Mouse (Mus musculus) midbrain, embryonic 15.5 days (tissue): ENCODE measurements at regions not wholly inside any gene's neighbourhood (a gene's known extent, or its start where the extent isn't known, plus 50 kb on each side); places are given as distances from the start of the nearest gene placed in this dataset.

Source experiments
- ATAC-seq: fragments of 200-750 bp; cut with Nextera tagmentation; replicated peaks from 2 replicates; pipeline ENCODE4 v1.8.0; 2017; ENCODE audit warnings: moderate TSS enrichment
- H3K27ac ChIP-seq: fragments of 300-500 bp; sonication (generic); 2 replicates; pipeline ENCODE4 v1.5.1; 2015; ENCODE audit warnings: mild to moderate bottlenecking, inconsistent platforms
- H3K27me3 ChIP-seq: fragments of 300-500 bp; sonication (generic); replicated peaks from 2 replicates; pipeline ENCODE4 v1.6.1; 2015; ENCODE audit warnings: inconsistent platforms
- H3K36me3 ChIP-seq: fragments of 300-500 bp; sonication (generic); replicated peaks from 2 replicates; pipeline ENCODE4 v1.6.1; 2015; ENCODE audit warnings: inconsistent platforms
- H3K4me1 ChIP-seq: fragments of 300-500 bp; sonication (generic); 2 replicates; pipeline ENCODE4 v1.6.1; 2015; ENCODE audit warnings: inconsistent platforms
- H3K4me2 ChIP-seq: fragments of 300-500 bp; sonication (generic); 2 replicates; pipeline ENCODE4 v1.6.1; 2015; ENCODE audit warnings: inconsistent platforms, mild to moderate bottlenecking, moderate library complexity
- H3K4me3 ChIP-seq: fragments of 300-500 bp; sonication (generic); 2 replicates; pipeline ENCODE4 v1.5.1; 2015; ENCODE audit warnings: mild to moderate bottlenecking, inconsistent platforms
- H3K9ac ChIP-seq: fragments of 300-500 bp; sonication (generic); 2 replicates; pipeline ENCODE4 v1.6.1; 2015; ENCODE audit warnings: mild to moderate bottlenecking, inconsistent platforms
- H3K9me3 ChIP-seq: fragments of 300-500 bp; sonication (generic); 2 replicates; pipeline ENCODE4 v1.6.1; 2016; ENCODE audit warnings: inconsistent platforms
- WGBS: fragments of 180-500 bp; shearing (Covaris S2); methylation state at CpG from one replicate; pipeline ENCODE4 v1.1.7; 2015; ENCODE audit warnings: mixed read lengths; 5-methylcytosine and 5-hydroxymethylcytosine counted together

GRCm38 (mm10) chr5:47469394-47469793 lies 513.5 kb upstream of the Slit2 start:
- Histone ChIP-seq H3K27ac (no peak overlapping the region), H3K4me3 (no peak overlapping the region), H3K27me3 (no peaks in the 10 kb centered on the region), H3K9me3 (no peaks in the 10 kb centered on the region), H3K36me3 (no peaks in the 10 kb centered on the region), H3K4me1 (no peaks in the 10 kb centered on the region), H3K9ac (no peak overlapping the region), H3K4me2 (no peak overlapping the region)
- ATAC-seq: no peak
- WGBS: 81% methylated on average over 5 of the region's 5 CpGs

- no peak for ATAC-seq
- H3K27ac ChIP-seq: no peak overlapping the region
- H3K36me3 ChIP-seq: no peaks in the 10 kb centered on the region
- no peak overlapping the region for H3K4me3 ChIP-seq
- H3K9me3 ChIP-seq: no peaks in the 10 kb centered on the region
- no peak overlapping the region for H3K4me2 ChIP-seq
- H3K4me1 ChIP-seq: no peaks in the 10 kb centered on the region
- no peak overlapping the region for H3K9ac ChIP-seq
- 44% methylated on average over 7 of the region's 7 CpGs for WGBS
- H3K27me3 ChIP-seq: no peaks in the 10 kb centered on the region
Observed at GRCm38 (mm10) chr5:47472027-47472825, 510.7 kb upstream of the Slit2 start.

GRCm38 (mm10) chr5:47479908-47480307 lies 503.0 kb upstream of the Slit2 start:
- Histone ChIP-seq H3K36me3 (no peaks in the 10 kb centered on the region), H3K27me3 (no peaks in the 10 kb centered on the region), H3K27ac (no peak overlapping the region), H3K9ac (no peak overlapping the region), H3K4me1 (no peaks in the 10 kb centered on the region), H3K9me3 (no peaks in the 10 kb centered on the region), H3K4me3 (no peak overlapping the region), H3K4me2 (no peak overlapping the region)
- ATAC-seq: no peak

- H3K4me2 ChIP-seq: no peak overlapping the region
- H3K9ac ChIP-seq: no peak overlapping the region
- no peaks in the 10 kb centered on the region for H3K27me3 ChIP-seq
- no peak overlapping the region for H3K27ac ChIP-seq
- H3K36me3 ChIP-seq: no peaks in the 10 kb centered on the region
- H3K9me3 ChIP-seq: no peaks in the 10 kb centered on the region
- no peak for ATAC-seq
- no peak overlapping the region for H3K4me3 ChIP-seq
- H3K4me1 ChIP-seq: no peaks in the 10 kb centered on the region
- 17% methylated on average over 3 of the region's 3 CpGs for WGBS
Observed at GRCm38 (mm10) chr5:47496218-47496617, 486.7 kb upstream of the Slit2 start.

GRCm38 (mm10) chr5:47502764-47503416 lies 480.0 kb upstream of the Slit2 start:
- no peaks in the 10 kb centered on the region for H3K4me1 ChIP-seq
- H3K27me3 ChIP-seq: no peaks in the 10 kb centered on the region
- H3K9ac ChIP-seq: no peak overlapping the region
- no peak for ATAC-seq
- WGBS: 73% methylated on average over 4 of the region's 4 CpGs
- no peak overlapping the region for H3K4me3 ChIP-seq
- H3K4me2 ChIP-seq: no peak overlapping the region
- H3K9me3 ChIP-seq: no peaks in the 10 kb centered on the region
- no peaks in the 10 kb centered on the region for H3K36me3 ChIP-seq
- no peak overlapping the region for H3K27ac ChIP-seq

- H3K9ac ChIP-seq: no peak overlapping the region
- H3K36me3 ChIP-seq: no peaks in the 10 kb centered on the region
- H3K27ac ChIP-seq: no peak overlapping the region
- no peak overlapping the region for H3K4me2 ChIP-seq
- 81% methylated on average over 4 of the region's 4 CpGs for WGBS
- H3K27me3 ChIP-seq: no peaks in the 10 kb centered on the region
- H3K9me3 ChIP-seq: no peaks in the 10 kb centered on the region
- H3K4me1 ChIP-seq: no peaks in the 10 kb centered on the region
- no peak overlapping the region for H3K4me3 ChIP-seq
- ATAC-seq: no peak
Observed at GRCm38 (mm10) chr5:47508689-47509301, 474.1 kb upstream of the Slit2 start.

GRCm38 (mm10) chr5:47522161-47522942 lies 460.6 kb upstream of the Slit2 start:
- H3K4me3 ChIP-seq: no peak overlapping the region
- H3K36me3 ChIP-seq: no peaks in the 10 kb centered on the region
- no peak overlapping the region for H3K4me2 ChIP-seq
- H3K27me3 ChIP-seq: no peaks in the 10 kb centered on the region
- 17% methylated on average over 4 of the region's 4 CpGs for WGBS
- no peaks in the 10 kb centered on the region for H3K9me3 ChIP-seq
- ATAC-seq: peak; percentile 78
- peaks cover 10% of the 10 kb centered on the region for H3K4me1 ChIP-seq
- no peak overlapping the region for H3K9ac ChIP-seq
- H3K27ac ChIP-seq: no peak overlapping the region

GRCm38 (mm10) chr5:47528671-47529070 lies 454.3 kb upstream of the Slit2 start:
- ATAC-seq: no peak
- no peak overlapping the region for H3K27ac ChIP-seq
- H3K4me3 ChIP-seq: no peak overlapping the region

GRCm38 (mm10) chr5:47537532-47537931 lies 445.4 kb upstream of the Slit2 start:
- no peak overlapping the region for H3K9ac ChIP-seq
- no peaks in the 10 kb centered on the region for H3K4me1 ChIP-seq
- ATAC-seq: no peak
- no peak overlapping the region for H3K27ac ChIP-seq
- H3K9me3 ChIP-seq: no peaks in the 10 kb centered on the region
- no peaks in the 10 kb centered on the region for H3K36me3 ChIP-seq
- no peak overlapping the region for H3K4me2 ChIP-seq
- no peaks in the 10 kb centered on the region for H3K27me3 ChIP-seq
- no peak overlapping the region for H3K4me3 ChIP-seq

More at GRCm38 (mm10) chr5:47528671-47529070, 454.3 kb upstream of the Slit2 start:
- no peaks in the 10 kb centered on the region for H3K27me3 ChIP-seq
- no peak overlapping the region for H3K4me2 ChIP-seq
- no peak overlapping the region for H3K9ac ChIP-seq
- H3K9me3 ChIP-seq: no peaks in the 10 kb centered on the region
- H3K36me3 ChIP-seq: no peaks in the 10 kb centered on the region
- H3K4me1 ChIP-seq: no peaks in the 10 kb centered on the region
- WGBS: 87% methylated on average over 7 of the region's 7 CpGs

GRCm38 (mm10) chr5:47542248-47542647 lies 440.7 kb upstream of the Slit2 start:
- Histone ChIP-seq H3K9ac (no peak overlapping the region), H3K27ac (no peak overlapping the region), H3K9me3 (no peaks in the 10 kb centered on the region), H3K4me3 (no peak overlapping the region), H3K4me2 (no peak overlapping the region), H3K27me3 (no peaks in the 10 kb centered on the region), H3K36me3 (no peaks in the 10 kb centered on the region), H3K4me1 (no peaks in the 10 kb centered on the region)
- ATAC-seq: no peak
- WGBS: 55% methylated on average over 1 of the region's 1 CpGs

GRCm38 (mm10) chr5:47556717-47557116 lies 426.2 kb upstream of the Slit2 start:
- H3K4me1 ChIP-seq: no peaks in the 10 kb centered on the region
- ATAC-seq: no peak
- H3K9me3 ChIP-seq: no peaks in the 10 kb centered on the region

GRCm38 (mm10) chr5:47557152-47557800 lies 425.7 kb upstream of the Slit2 start:
- WGBS: 33% methylated on average over 8 of the region's 8 CpGs
- H3K4me2 ChIP-seq: no peak overlapping the region
- no peaks in the 10 kb centered on the region for H3K4me1 ChIP-seq
- no peak overlapping the region for H3K27ac ChIP-seq
- no peaks in the 10 kb centered on the region for H3K9me3 ChIP-seq
- no peak overlapping the region for H3K9ac ChIP-seq
- no peak overlapping the region for H3K4me3 ChIP-seq
- no peaks in the 10 kb centered on the region for H3K36me3 ChIP-seq
- ATAC-seq: no peak
- no peaks in the 10 kb centered on the region for H3K27me3 ChIP-seq

More at GRCm38 (mm10) chr5:47556717-47557116, 426.2 kb upstream of the Slit2 start:
- H3K27ac ChIP-seq: no peak overlapping the region
- H3K9ac ChIP-seq: no peak overlapping the region
- no peak overlapping the region for H3K4me2 ChIP-seq
- no peaks in the 10 kb centered on the region for H3K27me3 ChIP-seq
- no peak overlapping the region for H3K4me3 ChIP-seq
- H3K36me3 ChIP-seq: no peaks in the 10 kb centered on the region
- 65% methylated on average over 1 of the region's 1 CpGs for WGBS
